Mouse (Mus musculus): ENCODE results near the gene Prtn3. TPM values are rescaled to one million over a fixed set of nuclear protein-coding genes. Genes with fewer than 3 reads are reported as not detected.

Gene Prtn3
- polyA plus RNA-seq, 1 experiment: not detected

DNA sequence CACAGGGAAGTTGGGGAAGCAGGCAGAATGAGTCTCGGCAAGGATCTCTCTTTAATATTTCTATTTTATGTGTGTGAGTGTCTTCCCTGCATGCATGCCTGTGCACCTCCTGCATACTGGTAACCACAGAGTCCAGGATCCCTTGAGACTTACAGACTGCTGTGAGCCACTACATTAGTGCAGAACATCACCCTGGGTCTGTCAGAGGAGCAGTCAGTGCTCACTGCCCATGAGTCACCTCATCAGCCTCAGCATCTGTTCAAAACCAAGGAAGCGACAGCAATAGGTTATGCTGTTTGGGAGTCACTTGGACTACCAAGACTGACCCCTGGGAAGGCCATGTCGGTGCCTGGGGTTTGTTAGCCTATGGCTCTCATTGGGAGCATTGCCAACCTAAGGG, 32.0 kb upstream of the Prtn3 start:
- Histone ChIP-seq H3K4me1 (ENCODE audit: control insufficient read depth, insufficient read depth, low read length) (no peaks in the 10 kb centered on the region; the same call in 1 of the 2 replicates), H3K27ac (ENCODE audit: insufficient read depth, low read length) (peak overlapping the region; percentile 17; the same call in 1 of the 2 replicates), H3K4me3 (ENCODE audit: insufficient read depth, low read length) (no peak overlapping the region)
- TF ChIP-seq POLR2A (IDR thresholded peaks at IDR 0.05; ENCODE audit: low read depth, low read length) (no peak), CTCF (IDR thresholded peaks at IDR 0.05; ENCODE audit: borderline replicate concordance, insufficient read depth, low read length) (no peak)

DNA sequence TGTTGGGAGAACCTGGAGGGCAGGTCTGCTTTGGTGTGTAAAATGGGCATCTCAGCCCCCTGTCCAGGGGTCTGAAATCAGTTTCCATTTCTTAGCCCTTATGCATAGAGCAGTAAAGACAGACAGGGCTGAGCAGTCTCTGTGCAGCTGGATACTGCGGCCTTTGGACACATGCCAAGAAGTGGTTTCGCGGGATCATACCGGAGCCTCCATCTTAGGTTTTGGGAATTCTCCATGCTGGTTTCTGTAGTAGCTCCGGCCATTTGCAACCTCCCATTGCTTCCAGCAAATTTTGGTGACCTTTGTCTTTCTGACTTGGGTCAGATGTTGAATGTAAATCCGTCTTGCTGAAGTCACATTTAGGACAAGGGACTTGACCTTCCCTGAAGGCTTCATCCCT, 30.8 kb upstream of the Prtn3 start:
- no peak for TF ChIP-seq CTCF (IDR thresholded peaks at IDR 0.05; ENCODE audit: borderline replicate concordance, insufficient read depth, low read length)
- TF ChIP-seq POLR2A (IDR thresholded peaks at IDR 0.05; ENCODE audit: low read depth, low read length): no peak
- H3K4me3 ChIP-seq (ENCODE audit: insufficient read depth, low read length): no peak overlapping the region
- H3K4me1 ChIP-seq (ENCODE audit: control insufficient read depth, insufficient read depth, low read length): no peaks in the 10 kb centered on the region; the same call in 1 of the 2 replicates
- no peak overlapping the region for H3K27ac ChIP-seq (ENCODE audit: insufficient read depth, low read length)

GRCm38 (mm10) chr10:79846553-79846952, 27.7 kb upstream of the Prtn3 start:
- no peak overlapping the region for H3K4me3 ChIP-seq (ENCODE audit: insufficient read depth, low read length)

GRCm38 (mm10) chr10:79849941-79850628, 24.2 kb upstream of the Prtn3 start:
- H3K4me3 ChIP-seq (ENCODE audit: insufficient read depth, low read length): no peak overlapping the region
- no peak overlapping the region for H3K27ac ChIP-seq (ENCODE audit: insufficient read depth, low read length)
- no peak for TF ChIP-seq CTCF (IDR thresholded peaks at IDR 0.05; ENCODE audit: borderline replicate concordance, insufficient read depth, low read length)
- no peak for TF ChIP-seq POLR2A (IDR thresholded peaks at IDR 0.05; ENCODE audit: low read depth, low read length)
- H3K4me1 ChIP-seq (ENCODE audit: control insufficient read depth, insufficient read depth, low read length): peaks cover 13% of the 10 kb centered on the region; the same call in 1 of the 2 replicates

More at GRCm38 (mm10) chr10:79846553-79846952, 27.7 kb upstream of the Prtn3 start:
- TF ChIP-seq POLR2A (IDR thresholded peaks at IDR 0.05; ENCODE audit: low read depth, low read length) (no peak), CTCF (IDR thresholded peaks at IDR 0.05; ENCODE audit: borderline replicate concordance, insufficient read depth, low read length) (no peak)
- H3K27ac ChIP-seq (ENCODE audit: insufficient read depth, low read length): no peak overlapping the region
- peaks cover under 1% of the 10 kb centered on the region; the same call in 1 of the 2 replicates for H3K4me1 ChIP-seq (ENCODE audit: control insufficient read depth, insufficient read depth, low read length)

GRCm38 (mm10) chr10:79851653-79852052, 22.6 kb upstream of the Prtn3 start:
- TF ChIP-seq CTCF (IDR thresholded peaks at IDR 0.05; ENCODE audit: borderline replicate concordance, insufficient read depth, low read length) (no peak), POLR2A (IDR thresholded peaks at IDR 0.05; ENCODE audit: low read depth, low read length) (no peak)
- Histone ChIP-seq H3K4me1 (ENCODE audit: control insufficient read depth, insufficient read depth, low read length) (peaks cover 13% of the 10 kb centered on the region; the same call in 1 of the 2 replicates), H3K4me3 (ENCODE audit: insufficient read depth, low read length) (no peak overlapping the region), H3K27ac (ENCODE audit: insufficient read depth, low read length) (peak overlapping the region; percentile 96)

- TF ChIP-seq CTCF (IDR thresholded peaks at IDR 0.05; ENCODE audit: borderline replicate concordance, insufficient read depth, low read length) (no peak), POLR2A (IDR thresholded peaks at IDR 0.05; ENCODE audit: low read depth, low read length) (peak; percentile 51)
- H3K27ac ChIP-seq (ENCODE audit: insufficient read depth, low read length): peak overlapping the region; percentile 96
- peaks cover 13% of the 10 kb centered on the region; the same call in 1 of the 2 replicates for H3K4me1 ChIP-seq (ENCODE audit: control insufficient read depth, insufficient read depth, low read length)
- H3K4me3 ChIP-seq (ENCODE audit: insufficient read depth, low read length): no peak overlapping the region
These were observed 22.0 kb upstream of the Prtn3 start for GRCm38 (mm10) chr10:79852107-79852789.

DNA sequence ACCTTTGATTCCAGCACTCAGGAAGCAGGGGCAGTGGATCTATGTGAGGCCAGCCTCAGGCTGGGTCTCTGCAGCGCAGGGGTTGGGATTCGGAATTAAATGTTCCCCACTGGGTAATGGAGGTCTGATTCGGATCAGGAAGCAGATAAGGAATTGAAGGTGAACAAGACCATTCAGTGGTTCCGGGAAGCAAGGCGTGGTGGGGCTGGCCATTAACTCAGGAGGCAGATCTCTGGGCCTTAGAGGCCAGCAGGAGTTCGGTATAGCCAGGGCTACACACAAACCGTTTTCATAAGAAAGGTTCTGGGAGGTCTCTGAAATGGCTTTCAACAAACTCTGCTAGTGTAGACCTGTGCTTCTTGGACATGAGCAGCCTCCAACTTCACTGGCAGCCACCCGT, 21.4 kb upstream of the Prtn3 start:
- Histone ChIP-seq H3K4me3 (ENCODE audit: insufficient read depth, low read length) (peak overlapping the region; percentile 18; the same call in 1 of the 2 replicates), H3K27ac (ENCODE audit: insufficient read depth, low read length) (peak overlapping the region; percentile 96), H3K4me1 (ENCODE audit: control insufficient read depth, insufficient read depth, low read length) (peaks cover 13% of the 10 kb centered on the region; the same call in 1 of the 2 replicates)
- TF ChIP-seq POLR2A (IDR thresholded peaks at IDR 0.05; ENCODE audit: low read depth, low read length): no peak

DNA sequence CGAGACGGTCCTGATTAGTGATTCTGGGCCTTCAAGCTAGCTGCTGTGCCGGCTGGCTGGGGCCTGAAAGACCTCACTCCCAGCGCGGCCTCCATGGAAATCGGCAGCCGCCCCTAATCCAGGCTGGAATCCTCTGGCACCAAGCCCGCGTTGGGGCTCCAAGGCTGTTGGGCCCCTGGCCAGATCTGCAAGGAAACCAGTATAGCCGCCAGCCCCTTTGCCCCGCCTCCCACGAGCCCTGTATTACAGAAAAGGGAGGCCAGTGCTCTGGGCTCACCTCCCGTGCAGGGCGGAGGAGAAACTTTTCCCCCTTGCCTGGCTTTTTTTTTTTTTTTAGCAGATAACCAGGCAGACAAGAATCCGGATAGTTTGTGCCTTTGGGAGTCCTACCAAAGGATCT, 20.9 kb upstream of the Prtn3 start:
- Histone ChIP-seq H3K4me1 (ENCODE audit: control insufficient read depth, insufficient read depth, low read length) (peaks cover 13% of the 10 kb centered on the region; the same call in 1 of the 2 replicates), H3K4me3 (ENCODE audit: insufficient read depth, low read length) (peak overlapping the region; percentile 39), H3K27ac (ENCODE audit: insufficient read depth, low read length) (peak overlapping the region; percentile 96)
- TF ChIP-seq CTCF (IDR thresholded peaks at IDR 0.05; ENCODE audit: borderline replicate concordance, insufficient read depth, low read length) (no peak), POLR2A (IDR thresholded peaks at IDR 0.05; ENCODE audit: low read depth, low read length) (peak; percentile 55; the same call in 1 of the 2 replicates)

GRCm38 (mm10) chr10:79853860-79854795, 20.1 kb upstream of the Prtn3 start, which contains the start of gene Ptbp1:
Gene Ptbp1 (plus strand): TSS chr10:79854427.
- Histone ChIP-seq H3K27ac (ENCODE audit: insufficient read depth, low read length) (peak within 1 kb of the TSS; percentile 96), H3K4me1 (ENCODE audit: control insufficient read depth, insufficient read depth, low read length) (peaks cover 13% of the 10 kb centered on the region; the same call in 1 of the 2 replicates), H3K4me3 (ENCODE audit: insufficient read depth, low read length) (peak within 1 kb of the TSS; percentile 97)
- TF ChIP-seq CTCF (IDR thresholded peaks at IDR 0.05; ENCODE audit: borderline replicate concordance, insufficient read depth, low read length) (no peak), POLR2A (IDR thresholded peaks at IDR 0.05; ENCODE audit: low read depth, low read length) (peak; percentile 100)

Data from embryonic fibroblast, embryonic 13.5 days (primary cell).